Comparison of ENCODE assay signal across 10 mouse cellular contexts in the genomic region with DNA sequence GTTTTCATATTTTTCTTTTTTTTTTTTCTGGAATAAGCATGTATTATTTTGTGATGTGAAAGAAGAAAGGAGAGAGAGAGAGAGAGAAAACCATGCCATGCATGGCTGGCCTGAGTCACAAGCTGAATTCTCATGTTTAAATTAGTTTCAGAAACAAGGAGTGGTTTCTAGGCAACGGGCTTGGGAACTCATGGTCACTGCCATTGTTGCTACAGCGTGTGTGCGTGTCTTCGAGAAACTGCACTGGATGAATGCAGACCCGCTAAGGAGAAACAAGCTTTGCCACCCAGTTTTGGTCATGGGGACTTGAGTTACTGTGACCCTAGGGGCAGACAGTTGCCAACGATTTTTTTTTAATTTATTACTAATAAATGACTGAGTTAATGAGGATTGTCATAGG. TPM values are rescaled to one million over a fixed set of nuclear protein-coding genes. Genes with fewer than 3 reads are reported as not detected.
DNase-seq lines count a peak whose midpoint lies in the region; ATAC-seq and TF ChIP-seq lines count a peak whose summit lies in the region.
"Had no signal": no experiment of that assay in that cellular context is flagged by ENCODE, and none has a peak within 500 bp of the region (broad histone marks: within the 10 kb centered on the region; RNA-seq: fewer than 3 reads in every experiment).

No protein-coding gene starts in this region.

- H3K36me3 ChIP-seq in forebrain, postnatal 0 days (ENCODE audit: insufficient read depth): no peaks in the 10 kb centered on the region
- no peaks in the 10 kb centered on the region for H3K36me3 ChIP-seq in neural tube, embryonic 13.5 days
- H3K36me3 ChIP-seq: lung, embryonic 15.5 days had no signal

- ATAC-seq in forebrain, postnatal 0 days: peak; percentile 84
- ATAC-seq in neural tube, embryonic 13.5 days (ENCODE audit: low read depth): peak; percentile 80

- 5% methylated on average over 6 of the region's 6 CpGs for WGBS in forebrain, postnatal 0 days
- 11% methylated on average over 6 of the region's 6 CpGs for WGBS in neural tube, embryonic 13.5 days

- TF ChIP-seq CTCF in forebrain, postnatal 0 days (IDR thresholded peaks at IDR 0.05; ENCODE audit: low read depth): no peak

- no peaks in the 10 kb centered on the region for H3K27me3 ChIP-seq in forebrain, postnatal 0 days (ENCODE audit: insufficient read depth, low read length)
- H3K27me3 ChIP-seq in neural tube, embryonic 13.5 days: no peaks in the 10 kb centered on the region
- H3K27me3 ChIP-seq: lung, embryonic 15.5 days had no signal

- H3K9me3 ChIP-seq in forebrain, postnatal 0 days (ENCODE audit: low read length): no peaks in the 10 kb centered on the region
- no peaks in the 10 kb centered on the region for H3K9me3 ChIP-seq in neural tube, embryonic 13.5 days
- H3K9me3 ChIP-seq: lung, embryonic 15.5 days had no signal

- peak overlapping the region; percentile 33; the same call in 1 of the 2 replicates for H3K9ac ChIP-seq in forebrain, postnatal 0 days
- H3K9ac ChIP-seq in neural tube, embryonic 13.5 days: peak overlapping the region; percentile 45; the same call in 1 of the 2 replicates
- H3K9ac ChIP-seq: lung, embryonic 15.5 days had no signal

- peaks cover 13% of the 10 kb centered on the region for H3K4me1 ChIP-seq in forebrain, postnatal 0 days (ENCODE audit: insufficient read depth)
- peaks cover 21% of the 10 kb centered on the region for H3K4me1 ChIP-seq in neural tube, embryonic 13.5 days (replicated peaks)

- H3K4me3 ChIP-seq in forebrain, postnatal 0 days (ENCODE audit: low read depth, low read length): peak overlapping the region; percentile 9; the same call in 1 of the 2 replicates
- no peak overlapping the region for H3K4me3 ChIP-seq in neural tube, embryonic 13.5 days
- H3K4me3 ChIP-seq: lung, embryonic 15.5 days had no signal

- DNase-seq in B cell, adult 2 months: peak; percentile 66 to 67
- DNase-seq in MN1 (ENCODE audit: low spot score): peak; percentile 75
- DNase-seq in forebrain, postnatal 0 days: peak; percentile 83
- peak; percentile 16 to 41 for DNase-seq in layer of hippocampus, postnatal 14 days (ENCODE audit: low spot score in 2 of 2)
- no peak for DNase-seq in cerebellum, postnatal 4 days (ENCODE audit: low spot score in 2 of 2)
- DNase-seq in thymus, postnatal 0 days (ENCODE audit: low spot score): no peak
- DNase-seq in heart, adult 8-10 months (ENCODE audit: low spot score): no peak

- peak overlapping the region; percentile 42 for H3K4me2 ChIP-seq in forebrain, postnatal 0 days (ENCODE audit: low read depth)
- peak overlapping the region; percentile 44 for H3K4me2 ChIP-seq in neural tube, embryonic 13.5 days
- H3K4me2 ChIP-seq: lung, embryonic 15.5 days had no signal

- peak overlapping the region; percentile 85 for H3K27ac ChIP-seq in forebrain, postnatal 0 days (ENCODE audit: low read depth, low read length)
- H3K27ac ChIP-seq in neural tube, embryonic 13.5 days (replicated peaks): peak overlapping the region; percentile 94
- H3K27ac ChIP-seq: lung, embryonic 15.5 days had no signal

RNA-seq across cellular contexts. Expression of a gene that starts 15.5 kb away (rescaled TPM):
- 0.52 TPM in 1 of 2 replicates, not detected in the other for total RNA-seq in forebrain, postnatal 0 days (2014; rRNA removed)
- polyA plus RNA-seq in forebrain, postnatal 0 days (2015; fragmentation: Nextera tagmentation; extraction: Ambion mirVana): not detected in 2 replicates
- total RNA-seq in layer of hippocampus, postnatal 14 days (2021): not detected
- not detected in 2 replicates for polyA plus RNA-seq in neural tube, embryonic 13.5 days (2015; fragmentation: Nextera tagmentation; extraction: Ambion mirVana)
- 244 and 286 TPM in 2 replicates for polyA plus RNA-seq in thymus, postnatal 0 days (2015; fragmentation: Nextera tagmentation; extraction: Ambion mirVana)
- total RNA-seq in heart, adult 8-10 months (2022): under 1 TPM in 1 of 4 experiments, not detected in 3; 0.55 TPM
- polyA plus RNA-seq: cortical plate, adult 2 months had no signal

RNA-seq across cellular contexts. Expression of a gene that starts 53.8 kb away (rescaled TPM):
- not detected in 2 replicates for total RNA-seq in forebrain, postnatal 0 days (2014; rRNA removed)
- not detected in 2 replicates for polyA plus RNA-seq in forebrain, postnatal 0 days (2015; fragmentation: Nextera tagmentation; extraction: Ambion mirVana)
- under 1 TPM in 1 of 2 experiments, not detected in 1; 0.23 TPM for total RNA-seq in layer of hippocampus, postnatal 14 days (2021)
- 0.10 TPM in 1 of 2 replicates, not detected in the other for polyA plus RNA-seq in neural tube, embryonic 13.5 days (2015; fragmentation: Nextera tagmentation; extraction: Ambion mirVana)
- polyA plus RNA-seq in thymus, postnatal 0 days (2015; fragmentation: Nextera tagmentation; extraction: Ambion mirVana): 0.82 and 1.0 TPM in 2 replicates
- total RNA-seq in heart, adult 8-10 months (2022): not detected

Comparison
In these comparisons a context has a peak if more than half of its experiments do, and no peak if none do; other contexts are left out.
1. DNase-seq: peak in B cell, adult 2 months (2 of 2), MN1 (single experiment), forebrain, postnatal 0 days (single experiment) and layer of hippocampus, postnatal 14 days (2 of 2); none in cerebellum, postnatal 4 days (0 of 2), thymus, postnatal 0 days (single experiment) and heart, adult 8-10 months (single experiment).